Mouse (Mus musculus): ENCODE measurements at regions not wholly inside any gene's neighbourhood (a gene's known extent, or its start where the extent isn't known, plus 50 kb on each side); places are given as distances from the start of the nearest gene placed in this dataset.

- DNase-seq (ENCODE audit: low spot score) = no peak
- intact Hi-C loops (cut with DNase I) = no loop called here
Observed at GRCm38 (mm10) chr13:97618190-97618586, 142.2 kb downstream of the Gm10260 start.

GRCm38 (mm10) chr13:97617511-97618189 is 142.8 kb downstream of the Gm10260 start:
- DNase-seq (ENCODE audit: low spot score) = peak; percentile 27
- intact Hi-C loops (cut with DNase I) = no loop called here

GRCm38 (mm10) chr13:97616919-97617318 is 143.5 kb downstream of the Gm10260 start:
- intact Hi-C loops (cut with DNase I) = no loop called here
- no peak for DNase-seq (ENCODE audit: low spot score)

GRCm38 (mm10) chr13:97607221-97607723 is 153.2 kb downstream of the Gm10260 start:
- no peak for DNase-seq (ENCODE audit: low spot score)
- intact Hi-C loops (cut with DNase I) = loop anchor here (5.0 to 10.0 kb wide), 3 partner anchors 35 to 370 kb away; no protein-coding TSS in a partner anchor

- no peak for DNase-seq (ENCODE audit: low spot score)
- intact Hi-C loops (cut with DNase I) = loop anchor here (10.0 kb wide), 1 partner anchor 330 kb away; no protein-coding TSS in a partner anchor
Observed at GRCm38 (mm10) chr13:97604451-97604850, 156.0 kb downstream of the Gm10260 start.

GRCm38 (mm10) chr13:97601135-97601730 is 159.2 kb downstream of the Gm10260 start:
- intact Hi-C loops (cut with DNase I) = loop anchor here (10.0 kb wide), 1 partner anchor 334 kb away; no protein-coding TSS in a partner anchor
- no peak for DNase-seq (ENCODE audit: low spot score)

- no peak for DNase-seq (ENCODE audit: low spot score)
- intact Hi-C loops (cut with DNase I) = loop anchor here (10.0 kb wide), 1 partner anchor 335 kb away; no protein-coding TSS in a partner anchor
Observed at GRCm38 (mm10) chr13:97600136-97600535, 160.3 kb downstream of the Gm10260 start.

GRCm38 (mm10) chr13:97598507-97599431 is 161.7 kb downstream of the Gm10260 start:
- intact Hi-C loops (cut with DNase I) = no loop called here
- peak; percentile 57 for DNase-seq (ENCODE audit: low spot score)

GRCm38 (mm10) chr13:97594851-97595250 is 165.6 kb downstream of the Gm10260 start:
- intact Hi-C loops (cut with DNase I) = no loop called here
- peak; percentile 61 for DNase-seq (ENCODE audit: low spot score)

- no peak for DNase-seq (ENCODE audit: low spot score)
- intact Hi-C loops (cut with DNase I) = no loop called here
Observed at GRCm38 (mm10) chr13:97589626-97590025, 170.8 kb downstream of the Gm10260 start.

GRCm38 (mm10) chr13:97588085-97588484 is 172.3 kb downstream of the Gm10260 start:
- intact Hi-C loops (cut with DNase I) = no loop called here

GRCm38 (mm10) chr13:97587088-97587487 is 173.3 kb downstream of the Gm10260 start:
- DNase-seq (ENCODE audit: low spot score) = no peak
- intact Hi-C loops (cut with DNase I) = no loop called here

More at GRCm38 (mm10) chr13:97588085-97588484, 172.3 kb downstream of the Gm10260 start:
- DNase-seq (ENCODE audit: low spot score) = no peak

GRCm38 (mm10) chr13:97584045-97584444 is 176.4 kb downstream of the Gm10260 start:
- intact Hi-C loops (cut with DNase I) = no loop called here
- DNase-seq (ENCODE audit: low spot score) = no peak

- intact Hi-C loops (cut with DNase I) = no loop called here
- DNase-seq (ENCODE audit: low spot score) = no peak
Observed at GRCm38 (mm10) chr13:97581380-97581779, 179.1 kb downstream of the Gm10260 start.

- DNase-seq (ENCODE audit: low spot score) = no peak
- intact Hi-C loops (cut with DNase I) = no loop called here
Observed at GRCm38 (mm10) chr13:97580241-97580874, 180.1 kb downstream of the Gm10260 start.

- DNase-seq (ENCODE audit: low spot score) = no peak
- intact Hi-C loops (cut with DNase I) = no loop called here
Observed at GRCm38 (mm10) chr13:97578595-97578994, 181.8 kb downstream of the Gm10260 start.

- no peak for DNase-seq (ENCODE audit: low spot score)
- intact Hi-C loops (cut with DNase I) = no loop called here
Observed at GRCm38 (mm10) chr13:97577081-97577785, 183.2 kb downstream of the Gm10260 start.

GRCm38 (mm10) chr13:97573601-97574000 is 186.8 kb downstream of the Gm10260 start:
- intact Hi-C loops (cut with DNase I) = loop anchor here (5.0 kb wide), 1 partner anchor 34 kb away; no protein-coding TSS in a partner anchor
- no peak for DNase-seq (ENCODE audit: low spot score)

GRCm38 (mm10) chr13:97572352-97572751 is 188.1 kb downstream of the Gm10260 start:
- intact Hi-C loops (cut with DNase I) = loop anchor here (5.0 kb wide), 1 partner anchor 35 kb away; no protein-coding TSS in a partner anchor
- DNase-seq (ENCODE audit: low spot score) = no peak

Measured in heart, postnatal 25 days (tissue).